Mouse (Mus musculus) MEL (cell line): ENCODE data around the gene Nsun2. TPM values are rescaled to one million over a fixed set of nuclear protein-coding genes. Genes with fewer than 3 reads are reported as not detected.

Experiments used
- DNase-seq: peaks from one replicate; pipeline ENCODE4 v3.0.0; 2011; ENCODE audit warnings: low read depth, low spot score
- H3K27ac ChIP-seq: 2 replicates; pipeline ENCODE4 v1.5.1; 2012; ENCODE audit warnings: low read depth, mild to moderate bottlenecking, control low read depth, low read length, moderate library complexity; ENCODE audit not compliant: control insufficient read depth
- H3K27me3 ChIP-seq, 2 experiments: fragments of 150-350 bp in 1 of 2; sonication (generic) in 1 of 2; 2 replicates each; pipeline ENCODE4 v1.6.1; 2012; ENCODE audit warnings: low read length in 2 of 2, mild to moderate bottlenecking in 2 of 2, improper control_type of control experiment in 1 of 2, moderate library complexity in 1 of 2; ENCODE audit not compliant: insufficient read depth in 2 of 2, control insufficient read depth in 1 of 2
- H3K36me3 ChIP-seq, 2 experiments: 2 replicates each; pipeline ENCODE4 v1.6.1; 2012 to 2014; ENCODE audit warnings: low read length in 2 of 2, improper control_type of control experiment in 1 of 2, inconsistent platforms in 1 of 2, mild to moderate bottlenecking in 1 of 2; ENCODE audit not compliant: insufficient read depth in 2 of 2, control insufficient read depth in 1 of 2
- H3K4me1 ChIP-seq, 2 experiments: fragments of 150-350 bp in 1 of 2; sonication (generic) in 1 of 2; 2 replicates each; pipeline ENCODE4 v1.6.1; 2012; ENCODE audit warnings: low read length in 2 of 2, improper control_type of control experiment in 1 of 2, mild to moderate bottlenecking in 1 of 2; ENCODE audit not compliant: insufficient read depth in 2 of 2, control insufficient read depth in 1 of 2
- H3K4me3 ChIP-seq, 2 experiments: fragments of 150-350 bp in 1 of 2; sonication (generic) in 1 of 2; 2 replicates each; pipeline ENCODE4 v1.5.1; 2012; ENCODE audit warnings: low read depth in 2 of 2, low read length in 2 of 2, mild to moderate bottlenecking in 2 of 2, moderate library complexity in 2 of 2, control low read depth in 1 of 2, improper control_type of control experiment in 1 of 2; ENCODE audit not compliant: control insufficient read depth in 1 of 2, insufficient read depth in 1 of 2
- H3K79me2 ChIP-seq: 2 replicates; pipeline ENCODE4 v1.6.1; 2012; ENCODE audit warnings: mild to moderate bottlenecking, low read length, moderate library complexity; ENCODE audit not compliant: control insufficient read depth, poor library complexity, insufficient read depth
- H3K9ac ChIP-seq: 2 replicates; pipeline ENCODE4 v1.6.1; 2012; ENCODE audit warnings: low read depth, mild to moderate bottlenecking, control low read depth, low read length, moderate library complexity; ENCODE audit not compliant: control insufficient read depth, poor library complexity, severe bottlenecking
- H3K9me3 ChIP-seq: fragments of 150-350 bp; sonication (generic); replicated peaks from 2 replicates; pipeline ENCODE4 v1.6.1; 2012; ENCODE audit warnings: mild to moderate bottlenecking, low read length, improper control_type of control experiment, moderate library complexity; ENCODE audit not compliant: insufficient read depth
- CHD2 ChIP-seq: IDR thresholded peaks from 2 replicates; pipeline ENCODE4 v1.6.1; 2011; ENCODE audit warnings: low read length, improper control_type of control experiment
- E2F4 ChIP-seq: IDR thresholded peaks from 2 replicates; pipeline ENCODE4 v1.6.1; 2011; ENCODE audit warnings: low read depth, low read length, improper control_type of control experiment, borderline replicate concordance
- ETS1 ChIP-seq: IDR thresholded peaks from 2 replicates; pipeline ENCODE4 v1.6.1; 2012; ENCODE audit warnings: low read depth, mild to moderate bottlenecking, inconsistent platforms, low read length, improper control_type of control experiment, moderate library complexity
- GABPA ChIP-seq: IDR thresholded peaks from 2 replicates; pipeline ENCODE4 v1.6.1; 2012; ENCODE audit warnings: low read depth, mild to moderate bottlenecking, inconsistent platforms, low read length, improper control_type of control experiment, moderate library complexity
- HCFC1 ChIP-seq: IDR thresholded peaks from 2 replicates; pipeline ENCODE4 v1.6.1; 2012; ENCODE audit warnings: low read depth, mild to moderate bottlenecking, inconsistent platforms, low read length, improper control_type of control experiment, moderate library complexity
- KAT2A ChIP-seq: conservative IDR thresholded peaks from 2 replicates; pipeline ENCODE4 v1.6.1; 2012; ENCODE audit warnings: low read depth, low read length, improper control_type of control experiment, inconsistent platforms
- MAX ChIP-seq: IDR thresholded peaks from 2 replicates; pipeline ENCODE4 v1.6.1; 2011; ENCODE audit warnings: low read length, improper control_type of control experiment
- MXI1 ChIP-seq: IDR thresholded peaks from 2 replicates; pipeline ENCODE4 v1.6.1; 2011; ENCODE audit warnings: mild to moderate bottlenecking, low read depth, low read length, improper control_type of control experiment
- NELFE ChIP-seq: IDR thresholded peaks from 2 replicates; pipeline ENCODE4 v1.6.1; 2011; ENCODE audit warnings: low read depth, low read length, improper control_type of control experiment
- POLR2AphosphoS5 ChIP-seq: IDR thresholded peaks from 2 replicates; pipeline ENCODE4 v1.6.1; 2012; ENCODE audit warnings: low read depth, borderline replicate concordance, mild to moderate bottlenecking, inconsistent platforms, low read length, moderate library complexity, mixed read lengths
- RCOR1 ChIP-seq: IDR thresholded peaks from 2 replicates; pipeline ENCODE4 v1.6.1; 2012; ENCODE audit warnings: low read depth, mild to moderate bottlenecking, inconsistent platforms, low read length, improper control_type of control experiment
- SIN3A ChIP-seq: IDR thresholded peaks from 2 replicates; pipeline ENCODE4 v1.6.1; 2012; ENCODE audit warnings: low read length, improper control_type of control experiment, inconsistent platforms
- TAL1 ChIP-seq: IDR thresholded peaks from 2 replicates; pipeline ENCODE4 v1.6.1; 2012; ENCODE audit warnings: mild to moderate bottlenecking, inconsistent platforms, low read length, moderate library complexity, mixed read lengths
- UBTF ChIP-seq: IDR thresholded peaks from 2 replicates; pipeline ENCODE4 v1.6.1; 2012; ENCODE audit warnings: low read depth, mild to moderate bottlenecking, inconsistent platforms, low read length, improper control_type of control experiment, moderate library complexity, borderline replicate concordance; ENCODE audit not compliant: insufficient read depth
- USF1 ChIP-seq: IDR thresholded peaks from 2 replicates; pipeline ENCODE4 v1.6.1; 2014; ENCODE audit warnings: low read depth, mild to moderate bottlenecking, inconsistent platforms, low read length, improper control_type of control experiment, moderate library complexity
- USF2 ChIP-seq, 2 experiments: IDR thresholded peaks; 2 replicates each; pipeline ENCODE4 v1.6.1; 2011 to 2012; ENCODE audit warnings: improper control_type of control experiment in 2 of 2, low read length in 2 of 2, borderline replicate concordance in 1 of 2, inconsistent platforms in 1 of 2, low read depth in 1 of 2, mild to moderate bottlenecking in 1 of 2; ENCODE audit not compliant: insufficient read depth in 1 of 2
- ZNF384 ChIP-seq: IDR thresholded peaks from 2 replicates; pipeline ENCODE4 v1.6.1; 2012; ENCODE audit warnings: low read depth, mild to moderate bottlenecking, inconsistent platforms, low read length, improper control_type of control experiment
- polyA plus RNA-seq, 2 experiments: library from polyadenylated mRNA; stranded (reverse) in 1 of 2; unstranded in 1 of 2; fragments of >175 nt in 1 of 2; fragments of >200 nt in 1 of 2; gene quantifications; 2 replicates each; pipeline versions ENCODE4 v1.2.1 to v1.2.4; 2012; ENCODE audit warnings: low replicate concordance in 2 of 2, low read depth in 1 of 2; ENCODE audit not compliant: insufficient read length in 2 of 2, insufficient read depth in 1 of 2, missing spikeins in 1 of 2
- total RNA-seq: library from RNA; depleted of rRNA; stranded (reverse); fragments of 300-350 nt; gene quantifications from 2 replicates; pipeline ENCODE4 v1.2.3, GENCODE M21; 2012

The Nsun2 gene
- total and polyA plus RNA-seq, 3 experiments = 277 to 303 (median 302) TPM

DNA sequence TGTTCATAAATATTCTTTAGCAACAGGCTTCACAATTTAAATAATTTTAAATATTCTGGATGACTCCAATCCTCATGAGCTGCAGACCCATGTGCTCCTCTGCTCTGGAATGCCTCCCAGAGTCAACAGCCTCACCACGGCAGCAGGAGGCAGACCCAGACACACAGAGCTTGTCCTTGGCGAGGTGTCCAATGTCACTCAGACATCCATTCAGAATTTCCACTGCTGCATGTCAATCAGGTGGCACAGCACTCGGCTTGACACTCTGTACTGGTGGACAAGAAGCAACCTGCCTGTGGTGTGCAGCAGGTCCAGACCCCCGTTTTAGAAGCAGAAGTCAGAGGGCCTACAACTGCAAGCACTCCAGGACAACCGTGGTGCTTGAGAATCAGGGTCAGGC, 35.3 kb upstream of the Nsun2 start:
- peaks cover 7 to 22% of the 10 kb centered on the region in 2 experiments for H3K4me1 ChIP-seq
- no peak for DNase-seq
- H3K79me2 ChIP-seq = no peaks in the 10 kb centered on the region
- H3K9me3 ChIP-seq = no peaks in the 10 kb centered on the region
- no peak overlapping the region for H3K9ac ChIP-seq
- TF ChIP-seq USF2 (IDR thresholded peaks at IDR 0.05; ENCODE audit: borderline replicate concordance in 1 of 2, insufficient read depth in 1 of 2, low read depth in 1 of 2, low read length in 2 of 2) (no peak), KAT2A (no peak), TAL1 (no peak), HCFC1 (no peak), E2F4 (no peak), CHD2 (no peak), POLR2AphosphoS5 (no peak)
- TF ChIP-seq, all 39 proteins: peak for 0
- Histone ChIP-seq H3K27me3 (no peaks in the 10 kb centered on the region), H3K4me3 (no peak overlapping the region), H3K36me3 (peaks cover 7 to 23% of the 10 kb centered on the region in 2 experiments), H3K27ac (no peak overlapping the region)

- Histone ChIP-seq H3K27ac (no peak overlapping the region), H3K4me1 (peaks cover 18 to 43% of the 10 kb centered on the region in 2 experiments), H3K9ac (no peak overlapping the region), H3K4me3 (no peak overlapping the region), H3K9me3 (no peaks in the 10 kb centered on the region), H3K36me3 (peaks cover 19 to 46% of the 10 kb centered on the region in 2 experiments), H3K79me2 (no peaks in the 10 kb centered on the region), H3K27me3 (no peaks in the 10 kb centered on the region)
- DNase-seq = peak; percentile 51
- no peak for TF ChIP-seq TAL1
- no peak for TF ChIP-seq SIN3A
- no peak for TF ChIP-seq UBTF
- no peak for TF ChIP-seq ETS1
- no peak for TF ChIP-seq RCOR1
- TF ChIP-seq MAX = no peak
- no peak for TF ChIP-seq MXI1
- no peak for TF ChIP-seq USF1
- TF ChIP-seq ZNF384 = no peak
- TF ChIP-seq GABPA = no peak
- no peak for TF ChIP-seq NELFE
These were observed 31.3 kb upstream of the Nsun2 start for GRCm38 (mm10) chr13:69502157-69502750.
